Mouse (Mus musculus): ENCODE data around the gene Pax6.

- TF ChIP-seq CTCF (IDR thresholded peaks at IDR 0.05; ENCODE audit: low read depth), result no peak
- no peak for TF ChIP-seq EP300 (IDR thresholded peaks at IDR 0.05; ENCODE audit: low read depth)
Observed at GRCm38 (mm10) chr2:105691296-105691695, 22.6 kb downstream of the Pax6 start.

Data from liver, embryonic 14.5 days (tissue).